Mouse (Mus musculus) intestine, postnatal 0 days (tissue): ENCODE measurements around the gene Mapt. TPM values are rescaled to one million over a fixed set of nuclear protein-coding genes. Genes with fewer than 3 reads are reported as not detected.

Experiments used
- ATAC-seq: fragments of 200-750 bp; cut with Nextera tagmentation; 2 replicates; pipeline ENCODE4 v1.8.0; 2017; ENCODE audit warnings: mild to moderate bottlenecking, moderate TSS enrichment, moderate library complexity
- H3K27ac ChIP-seq: fragments of 300-500 bp; sonication (generic); 2 replicates; pipeline ENCODE4 v1.5.1; 2014; ENCODE audit warnings: mild to moderate bottlenecking, low read depth, low read length, moderate library complexity
- H3K27me3 ChIP-seq: fragments of 300-500 bp; sonication (generic); replicated peaks from 2 replicates; pipeline ENCODE4 v1.6.1; 2014; ENCODE audit warnings: low read length, mixed read lengths; ENCODE audit not compliant: control insufficient read depth, insufficient read depth
- H3K36me3 ChIP-seq: fragments of 300-500 bp; sonication (generic); 2 replicates; pipeline ENCODE4 v1.6.1; 2014; ENCODE audit warnings: mild to moderate bottlenecking, moderate library complexity; ENCODE audit not compliant: control insufficient read depth, insufficient read depth
- H3K4me1 ChIP-seq: fragments of 300-500 bp; sonication (generic); replicated peaks from 2 replicates; pipeline ENCODE4 v1.6.1; 2014; ENCODE audit warnings: antibody characterized with exemption, low read length, mixed read lengths; ENCODE audit not compliant: control insufficient read depth, insufficient read depth
- H3K4me2 ChIP-seq: fragments of 300-500 bp; sonication (generic); replicated peaks from 2 replicates; pipeline ENCODE4 v1.6.1; 2014; ENCODE audit warnings: low read depth, mild to moderate bottlenecking, moderate library complexity
- H3K4me3 ChIP-seq: fragments of 300-500 bp; sonication (generic); 2 replicates; pipeline ENCODE4 v1.5.1; 2014; ENCODE audit warnings: low read depth, low read length
- H3K9ac ChIP-seq: fragments of 300-500 bp; sonication (generic); 2 replicates; pipeline ENCODE4 v1.6.1; 2014; ENCODE audit warnings: mild to moderate bottlenecking, low read depth, low read length
- H3K9me3 ChIP-seq: fragments of 300-500 bp; sonication (generic); 2 replicates; pipeline ENCODE4 v1.6.1; 2016; ENCODE audit warnings: mixed run types; ENCODE audit not compliant: control insufficient read depth
- CTCF ChIP-seq: sonication (generic); IDR thresholded peaks from 2 replicates; pipeline ENCODE4 v1.5.1; 2016; ENCODE audit warnings: low read depth, mild to moderate bottlenecking, control low read depth, antibody characterized with exemption, moderate library complexity
- WGBS: fragments of 180-500 bp; shearing (Covaris S2); extraction: QIAGEN DNeasy Blood & Tissue Kit; methylation state at CpG from one replicate; pipeline ENCODE4 v1.1.7; 2014; 5-methylcytosine and 5-hydroxymethylcytosine counted together
- polyA plus RNA-seq: library from polyadenylated mRNA; unstranded; fragments of >200 nt; fragmentation: Nextera tagmentation; extraction: Ambion mirVana; gene quantifications from 2 replicates; pipeline ENCODE4 v1.2.1, GENCODE M21; 2015

Gene Mapt
- polyA plus RNA-seq, 1 experiment from 2014 or later, result 9.1 TPM

DNA sequence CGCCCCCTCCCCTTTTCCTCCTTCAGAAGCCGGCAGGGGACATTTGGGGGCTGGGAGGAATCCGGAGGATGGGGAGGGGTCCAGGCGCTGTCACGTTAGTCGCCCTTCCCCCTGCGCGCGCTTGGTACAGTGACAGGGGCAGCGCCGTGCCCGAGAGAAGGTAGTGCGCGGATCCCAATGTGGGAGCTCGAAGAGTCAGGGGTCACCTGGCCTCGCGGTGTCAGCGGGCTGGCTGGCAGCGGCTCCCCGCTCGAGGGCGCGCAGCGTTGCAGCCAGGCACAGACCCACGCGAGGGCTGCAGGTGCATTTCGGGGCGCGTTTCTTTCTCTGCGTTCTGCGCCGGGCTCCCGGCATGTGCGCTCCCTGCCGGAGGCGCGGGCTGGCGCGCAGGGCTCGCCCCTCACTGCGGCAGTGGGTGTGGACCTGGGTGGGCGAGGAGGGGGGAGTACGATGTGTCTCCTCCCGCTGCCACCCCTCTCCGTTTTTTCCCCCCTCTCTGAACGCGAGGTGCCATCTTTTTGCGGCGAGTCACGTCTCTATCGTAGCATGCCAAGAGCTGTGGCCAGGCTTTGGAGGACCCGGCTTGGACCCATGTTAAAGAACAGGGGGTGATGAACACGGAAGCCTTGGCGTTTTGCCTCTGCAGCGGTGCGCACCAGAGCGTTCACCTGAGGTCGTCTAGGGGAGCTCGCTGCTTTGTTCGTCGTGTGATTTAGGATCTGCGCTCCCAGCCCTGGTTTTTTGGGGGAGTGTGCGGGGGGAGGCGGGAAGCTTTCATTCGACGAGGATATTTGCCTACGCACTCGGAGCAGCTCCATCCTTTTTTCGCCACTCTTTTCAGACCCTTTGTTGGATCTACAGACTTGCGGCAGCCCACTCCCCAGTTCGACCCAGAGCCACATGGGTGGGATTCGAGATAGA lies 1.2 kb downstream of the Mapt start:
- H3K9ac ChIP-seq, result no peak overlapping the region
- H3K27me3 ChIP-seq, result peaks cover 48% of the 10 kb centered on the region
- peak overlapping the region; percentile 65 for H3K4me3 ChIP-seq
- no peaks in the 10 kb centered on the region for H3K9me3 ChIP-seq
- ATAC-seq, result no peak
- H3K4me1 ChIP-seq, result no peaks in the 10 kb centered on the region; the same call in 1 of the 2 replicates
- peak overlapping the region; percentile 99 for H3K4me2 ChIP-seq
- WGBS, result under 1% methylated on average over 69 of the region's 72 CpGs
- no peak overlapping the region for H3K27ac ChIP-seq
- peak; percentile 35 for TF ChIP-seq CTCF
- no peaks in the 10 kb centered on the region for H3K36me3 ChIP-seq

GRCm38 (mm10) chr11:104233101-104233500 lies 1.9 kb downstream of the Mapt start:
- Histone ChIP-seq H3K9ac (no peak overlapping the region), H3K4me1 (no peaks in the 10 kb centered on the region; the same call in 1 of the 2 replicates), H3K9me3 (no peaks in the 10 kb centered on the region), H3K27ac (no peak overlapping the region), H3K36me3 (no peaks in the 10 kb centered on the region), H3K4me3 (peak overlapping the region; percentile 65), H3K27me3 (peaks cover 48% of the 10 kb centered on the region), H3K4me2 (peak overlapping the region; percentile 99; the same call in 1 of the 2 replicates)
- no peak for ATAC-seq
- TF ChIP-seq CTCF, result no peak
- 0% methylated on average over 10 of the region's 10 CpGs for WGBS

GRCm38 (mm10) chr11:104233574-104234206 lies 2.5 kb downstream of the Mapt start:
- Histone ChIP-seq H3K9ac (no peak overlapping the region), H3K4me2 (no peak overlapping the region), H3K36me3 (no peaks in the 10 kb centered on the region), H3K9me3 (no peaks in the 10 kb centered on the region), H3K27me3 (peaks cover 48% of the 10 kb centered on the region), H3K4me3 (peak overlapping the region; percentile 0; the same call in 1 of the 2 replicates), H3K27ac (no peak overlapping the region), H3K4me1 (no peaks in the 10 kb centered on the region; the same call in 1 of the 2 replicates)
- no peak for TF ChIP-seq CTCF
- WGBS, result 7% methylated on average over 30 of the region's 30 CpGs
- no peak for ATAC-seq

GRCm38 (mm10) chr11:104234680-104235079 lies 3.5 kb downstream of the Mapt start:
- peaks cover 48% of the 10 kb centered on the region for H3K27me3 ChIP-seq
- ATAC-seq, result no peak

GRCm38 (mm10) chr11:104235881-104236280 lies 4.7 kb downstream of the Mapt start:
- Histone ChIP-seq H3K4me1 (no peaks in the 10 kb centered on the region; the same call in 1 of the 2 replicates), H3K27me3 (peaks cover 48% of the 10 kb centered on the region), H3K36me3 (no peaks in the 10 kb centered on the region), H3K9me3 (no peaks in the 10 kb centered on the region), H3K4me3 (no peak overlapping the region), H3K4me2 (no peak overlapping the region), H3K27ac (no peak overlapping the region), H3K9ac (no peak overlapping the region)
- ATAC-seq, result no peak
- 63% methylated on average over 2 of the region's 2 CpGs for WGBS
- TF ChIP-seq CTCF, result no peak

More at GRCm38 (mm10) chr11:104234680-104235079, 3.5 kb downstream of the Mapt start:
- H3K27ac ChIP-seq, result no peak overlapping the region
- no peak for TF ChIP-seq CTCF
- no peaks in the 10 kb centered on the region for H3K36me3 ChIP-seq
- 38% methylated on average over 6 of the region's 6 CpGs for WGBS
- no peak overlapping the region for H3K4me2 ChIP-seq
- H3K9me3 ChIP-seq, result no peaks in the 10 kb centered on the region
- H3K9ac ChIP-seq, result no peak overlapping the region
- no peak overlapping the region for H3K4me3 ChIP-seq
- no peaks in the 10 kb centered on the region; the same call in 1 of the 2 replicates for H3K4me1 ChIP-seq

DNA sequence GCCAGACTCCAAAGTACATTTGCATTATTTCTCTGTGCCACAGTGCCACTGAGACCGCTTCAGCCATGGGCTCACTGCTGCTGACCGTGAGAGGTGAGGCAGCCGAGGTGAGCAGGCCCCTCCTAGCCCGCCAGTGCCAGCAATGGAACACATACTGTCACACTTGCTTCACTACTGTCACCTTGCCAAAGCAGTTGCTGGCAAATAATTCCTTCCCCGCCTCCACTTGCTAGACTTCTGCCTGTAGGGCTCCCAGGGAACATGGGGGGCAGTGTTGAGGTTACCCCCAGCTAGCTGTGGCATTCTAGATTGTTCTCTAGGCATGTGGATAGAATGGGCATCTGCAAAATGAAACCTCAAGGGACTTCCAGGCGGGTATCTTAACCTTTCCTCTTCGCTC lies 6.0 kb downstream of the Mapt start:
- no peak overlapping the region for H3K4me2 ChIP-seq
- no peaks in the 10 kb centered on the region for H3K36me3 ChIP-seq
- no peaks in the 10 kb centered on the region for H3K4me1 ChIP-seq
- H3K27me3 ChIP-seq, result peaks cover 40% of the 10 kb centered on the region
- H3K4me3 ChIP-seq, result no peak overlapping the region
- no peak overlapping the region for H3K9ac ChIP-seq
- ATAC-seq, result no peak
- no peak for TF ChIP-seq CTCF
- no peak overlapping the region for H3K27ac ChIP-seq
- no peaks in the 10 kb centered on the region for H3K9me3 ChIP-seq
- WGBS, result 77% methylated on average over 7 of the region's 7 CpGs
